ENCODE assay signal across 26 mouse cellular contexts in genomic region chr8:57401661-57402060, GRCm38 (mm10). TPM values are rescaled to one million over a fixed set of nuclear protein-coding genes. Genes with fewer than 3 reads are reported as not detected.
DNase-seq lines count a peak whose midpoint lies in the region; ATAC-seq lines count a peak whose summit lies in the region.
"Had no signal": no experiment of that assay in that cellular context is flagged by ENCODE, and none has a peak within 500 bp of the region (broad histone marks: within the 10 kb centered on the region; RNA-seq: fewer than 3 reads in every experiment).

No protein-coding gene starts in this region.

- no peaks in the 10 kb centered on the region for H3K9me3 ChIP-seq in embryonic facial prominence, embryonic 14.5 days (ENCODE audit: control insufficient read depth, low read length)
- no peaks in the 10 kb centered on the region for H3K9me3 ChIP-seq in embryonic facial prominence, embryonic 10.5 days
- H3K9me3 ChIP-seq in heart, embryonic 14.5 days (ENCODE audit: control insufficient read depth, low read length) = no peaks in the 10 kb centered on the region
- no peaks in the 10 kb centered on the region for H3K9me3 ChIP-seq in midbrain, embryonic 12.5 days
- no peaks in the 10 kb centered on the region for H3K9me3 ChIP-seq in midbrain, embryonic 14.5 days (ENCODE audit: control insufficient read depth, low read length)
- H3K9me3 ChIP-seq: forebrain, embryonic 12.5 days; limb, embryonic 15.5 days; neural tube, embryonic 15.5 days had no signal

- no peak overlapping the region for H3K4me2 ChIP-seq in embryonic facial prominence, embryonic 14.5 days (ENCODE audit: low read depth, low read length)
- peak overlapping the region; percentile 14 for H3K4me2 ChIP-seq in heart, embryonic 14.5 days (ENCODE audit: low read length)
- no peak overlapping the region for H3K4me2 ChIP-seq in midbrain, embryonic 12.5 days (replicated peaks)
- no peak overlapping the region for H3K4me2 ChIP-seq in midbrain, embryonic 14.5 days (ENCODE audit: low read length)
- H3K4me2 ChIP-seq: forebrain, embryonic 12.5 days; hindbrain, embryonic 14.5 days; limb, embryonic 15.5 days; lung, embryonic 14.5 days; neural tube, embryonic 15.5 days had no signal

- H3K27me3 ChIP-seq in embryonic facial prominence, embryonic 14.5 days (replicated peaks; ENCODE audit: control insufficient read depth, insufficient read depth, low read length) = no peaks in the 10 kb centered on the region
- H3K27me3 ChIP-seq in embryonic facial prominence, embryonic 10.5 days (replicated peaks; ENCODE audit: low read depth, poor library complexity, severe bottlenecking) = peaks cover 8% of the 10 kb centered on the region
- no peaks in the 10 kb centered on the region for H3K27me3 ChIP-seq in heart, embryonic 14.5 days (ENCODE audit: control insufficient read depth, insufficient read depth, low read length)
- H3K27me3 ChIP-seq in midbrain, embryonic 12.5 days = peaks cover 5% of the 10 kb centered on the region; the same call in 1 of the 2 replicates
- no peaks in the 10 kb centered on the region for H3K27me3 ChIP-seq in midbrain, embryonic 14.5 days (ENCODE audit: control insufficient read depth, insufficient read depth, low read length)
- H3K27me3 ChIP-seq: limb, embryonic 15.5 days; Patski had no signal

- no peak overlapping the region for H3K4me3 ChIP-seq in embryonic facial prominence, embryonic 14.5 days (ENCODE audit: low read depth, low read length)
- no peak overlapping the region for H3K4me3 ChIP-seq in embryonic facial prominence, embryonic 10.5 days
- H3K4me3 ChIP-seq in heart, embryonic 14.5 days (ENCODE audit: control insufficient read depth in 1 of 2, insufficient read depth in 1 of 2, low read depth in 1 of 2, low read length in 2 of 2) = no peak overlapping the region
- H3K4me3 ChIP-seq in midbrain, embryonic 12.5 days = no peak overlapping the region
- no peak overlapping the region for H3K4me3 ChIP-seq in midbrain, embryonic 14.5 days (replicated peaks; ENCODE audit: low read depth, low read length)
- H3K4me3 ChIP-seq: forebrain, embryonic 12.5 days; limb, embryonic 15.5 days; neural tube, embryonic 15.5 days had no signal

- no peaks in the 10 kb centered on the region for H3K36me3 ChIP-seq in embryonic facial prominence, embryonic 14.5 days (ENCODE audit: control insufficient read depth, insufficient read depth, low read length)
- H3K36me3 ChIP-seq in embryonic facial prominence, embryonic 10.5 days (replicated peaks) = no peaks in the 10 kb centered on the region
- H3K36me3 ChIP-seq in heart, embryonic 14.5 days (ENCODE audit: control insufficient read depth, insufficient read depth, low read length) = no peaks in the 10 kb centered on the region
- H3K36me3 ChIP-seq in midbrain, embryonic 12.5 days = no peaks in the 10 kb centered on the region
- no peaks in the 10 kb centered on the region for H3K36me3 ChIP-seq in midbrain, embryonic 14.5 days (ENCODE audit: control insufficient read depth, insufficient read depth, low read length)
- H3K36me3 ChIP-seq: forebrain, embryonic 12.5 days; limb, embryonic 15.5 days; neural tube, embryonic 15.5 days had no signal

- WGBS in embryonic facial prominence, embryonic 14.5 days = 62% methylated on average over 1 of the region's 1 CpGs
- WGBS in embryonic facial prominence, embryonic 10.5 days = 83% methylated on average over 1 of the region's 1 CpGs
- 9% methylated on average over 1 of the region's 1 CpGs for WGBS in heart, embryonic 14.5 days
- 55% methylated on average over 1 of the region's 1 CpGs for WGBS in midbrain, embryonic 12.5 days
- WGBS in midbrain, embryonic 14.5 days = 31% methylated on average over 1 of the region's 1 CpGs

- no peak overlapping the region for H3K9ac ChIP-seq in embryonic facial prominence, embryonic 14.5 days (ENCODE audit: low read depth, low read length)
- no peak overlapping the region for H3K9ac ChIP-seq in heart, embryonic 14.5 days (ENCODE audit: low read length)
- no peak overlapping the region for H3K9ac ChIP-seq in midbrain, embryonic 12.5 days (replicated peaks)
- no peak overlapping the region for H3K9ac ChIP-seq in midbrain, embryonic 14.5 days (replicated peaks; ENCODE audit: low read length)
- H3K9ac ChIP-seq: forebrain, embryonic 12.5 days; hindbrain, embryonic 14.5 days; limb, embryonic 15.5 days; liver, embryonic 14.5 days; lung, embryonic 14.5 days; neural tube, embryonic 15.5 days had no signal

- H3K27ac ChIP-seq in embryonic facial prominence, embryonic 14.5 days (replicated peaks; ENCODE audit: low read depth, low read length) = no peak overlapping the region
- H3K27ac ChIP-seq in embryonic facial prominence, embryonic 10.5 days (replicated peaks) = no peak overlapping the region
- H3K27ac ChIP-seq in heart, embryonic 14.5 days (replicated peaks in 1 of 2; ENCODE audit: control insufficient read depth in 1 of 2, insufficient read depth in 1 of 2, low read depth in 2 of 2, low read length in 2 of 2) = peak overlapping the region; percentile 94 to 97
- H3K27ac ChIP-seq in midbrain, embryonic 12.5 days (replicated peaks) = peak overlapping the region; percentile 40; the same call in 1 of the 2 replicates
- no peak overlapping the region for H3K27ac ChIP-seq in midbrain, embryonic 14.5 days (replicated peaks; ENCODE audit: low read depth, low read length)
- H3K27ac ChIP-seq: forebrain, embryonic 12.5 days; hindbrain, embryonic 14.5 days; kidney, postnatal 0 days; limb, embryonic 15.5 days; liver, embryonic 14.5 days; neural tube, embryonic 15.5 days had no signal

- intact Hi-C loops in heart, postnatal 14 days (cut with DNase I) = no loop called here

- ATAC-seq in embryonic facial prominence, embryonic 14.5 days (ENCODE audit: low read depth) = no peak
- no peak for ATAC-seq in heart, embryonic 14.5 days (ENCODE audit: insufficient number of reproducible peaks, insufficient read depth, low FRiP score, low read depth)
- no peak for ATAC-seq in midbrain, embryonic 12.5 days (ENCODE audit: low FRiP score, low read depth)
- no peak for ATAC-seq in midbrain, embryonic 14.5 days (ENCODE audit: low FRiP score, low TSS enrichment)
- ATAC-seq: Patski had no signal

- no peaks in the 10 kb centered on the region for H3K4me1 ChIP-seq in embryonic facial prominence, embryonic 14.5 days (ENCODE audit: control insufficient read depth, insufficient read depth, low read length)
- peaks cover 14% of the 10 kb centered on the region for H3K4me1 ChIP-seq in embryonic facial prominence, embryonic 10.5 days
- peaks cover 19 to 47% of the 10 kb centered on the region in 2 experiments for H3K4me1 ChIP-seq in heart, embryonic 14.5 days (ENCODE audit: control insufficient read depth in 2 of 2, insufficient read depth in 2 of 2, low read length in 2 of 2)
- peaks cover 18% of the 10 kb centered on the region; the same call in 1 of the 2 replicates for H3K4me1 ChIP-seq in midbrain, embryonic 12.5 days
- peaks cover 4% of the 10 kb centered on the region; the same call in 1 of the 2 replicates for H3K4me1 ChIP-seq in midbrain, embryonic 14.5 days (ENCODE audit: control insufficient read depth, insufficient read depth, low read length)
- H3K4me1 ChIP-seq: limb, embryonic 15.5 days; neural tube, embryonic 15.5 days had no signal

- peak; percentile 14 for DNase-seq in embryonic facial prominence, embryonic 14.5 days (ENCODE audit: low spot score)
- no peak for DNase-seq in embryonic facial prominence, embryonic 10.5 days (ENCODE audit: low spot score)
- no peak for DNase-seq in heart, postnatal 14 days
- DNase-seq in midbrain, embryonic 14.5 days = no peak
- DNase-seq in ovary, postnatal 10 days (ENCODE audit: low spot score) = no peak
- no peak for DNase-seq in spleen, postnatal 14 days (ENCODE audit: low spot score in 2 of 2)
- DNase-seq: adrenal gland, adult 8-10 months; cerebellum, adult 11-12 months; cerebellum, postnatal 10 days; kidney, adult 2 months; layer of hippocampus, adult 9-11 months; lung, embryonic 14.5 days had no signal

RNA-seq across cellular contexts. Expression of gene Scrg1, which starts 54.1 kb away (rescaled TPM):
- 8.3 and 10.0 TPM in 2 replicates for polyA plus RNA-seq in embryonic facial prominence, embryonic 14.5 days (2014; fragmentation: Nextera tagmentation; extraction: Ambion mirVana)
- 0.45 and 1.1 TPM in 2 replicates for polyA plus RNA-seq in embryonic facial prominence, embryonic 10.5 days (2016; fragmentation: Nextera tagmentation; extraction: Ambion mirVana)
- polyA plus RNA-seq in heart, embryonic 14.5 days (2014; fragmentation: Nextera tagmentation; extraction: Ambion mirVana) = 1.0 and 1.8 TPM in 2 replicates
- under 1 TPM in 1 of 2 experiments, not detected in 1; 0.43 TPM for total RNA-seq in heart, postnatal 14 days (2021)
- 0.69 TPM in 1 of 2 replicates, not detected in the other for polyA plus RNA-seq in midbrain, embryonic 12.5 days (2016; fragmentation: Nextera tagmentation; extraction: Ambion mirVana)
- 4.3 and 9.6 TPM in 2 replicates for polyA plus RNA-seq in midbrain, embryonic 14.5 days (2014; fragmentation: Nextera tagmentation; extraction: Ambion mirVana)
- total RNA-seq: ES-E14; gastrocnemius, adult 18-20 months; granulocyte monocyte progenitor cell, adult 5-6 weeks had no signal
- polyA plus RNA-seq: kidney, postnatal 0 days; liver, embryonic 14.5 days; Patski; small intestine, adult 2 months; thymus, postnatal 0 days had no signal

Comparison
In these comparisons a context has a peak if more than half of its experiments do, and no peak if none do; other contexts are left out.
1. H3K27ac ChIP-seq: peak in heart, embryonic 14.5 days (2 of 2) and midbrain, embryonic 12.5 days (single experiment); none in embryonic facial prominence, embryonic 14.5 days (single experiment), embryonic facial prominence, embryonic 10.5 days (single experiment) and midbrain, embryonic 14.5 days (single experiment).